Mouse (Mus musculus) lung, postnatal 0 days (tissue): ENCODE data around the gene Tmc6.

Source experiments
- CTCF ChIP-seq: IDR thresholded peaks from 2 replicates; pipeline ENCODE4 v1.5.1; 2016; ENCODE audit warnings: antibody characterized with exemption, mild to moderate bottlenecking
- EP300 ChIP-seq: IDR thresholded peaks from 2 replicates; pipeline ENCODE4 v1.6.1; 2016; ENCODE audit warnings: antibody characterized with exemption, mild to moderate bottlenecking, control low read depth

DNA sequence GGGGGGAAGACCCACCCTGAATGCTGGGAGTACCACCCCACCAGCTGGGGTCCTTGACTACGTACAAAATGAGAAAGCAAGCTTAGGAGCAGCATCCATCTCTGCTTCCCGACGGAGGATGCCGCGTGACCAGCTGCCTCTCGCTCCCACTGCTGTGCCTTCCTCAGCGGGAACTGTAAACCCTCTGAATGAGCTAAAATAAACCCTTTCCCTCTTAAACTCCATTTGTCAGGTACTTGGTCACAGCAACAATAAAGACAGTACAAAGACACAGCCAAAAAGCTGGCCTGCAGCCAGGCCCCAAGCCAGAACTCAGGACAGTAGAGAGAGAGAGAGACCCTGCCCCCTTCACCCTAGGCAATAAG lies 12.3 kb downstream of the Tmc6 start:
- no peak for TF ChIP-seq CTCF
- no peak for TF ChIP-seq EP300
